ENCODE assay signal across 26 mouse cellular contexts in genomic region chr9:56487651-56488050, GRCm38 (mm10).
DNase-seq lines count a peak whose midpoint lies in the region; ATAC-seq and TF ChIP-seq lines count a peak whose summit lies in the region.
"Had no signal": no experiment of that assay in that cellular context is flagged by ENCODE, and none has a peak within 500 bp of the region (broad histone marks: within the 10 kb centered on the region; RNA-seq: fewer than 3 reads in every experiment).

No protein-coding gene starts in this region.

- 0 out of 2 replicates have a peak overlapping the region, but pooled peaks have one; percentile 10 for H3K27ac ChIP-seq in heart, embryonic 11.5 days (ENCODE audit: low read depth, low read length)
- H3K27ac ChIP-seq in liver, embryonic 14.5 days, result no peak overlapping the region
- H3K27ac ChIP-seq in lung, postnatal 0 days (ENCODE audit: low read length), result no peak overlapping the region
- H3K27ac ChIP-seq: forebrain, embryonic 10.5 days; forebrain, embryonic 13.5 days; heart, embryonic 10.5 days; hindbrain, embryonic 10.5 days; hindbrain, embryonic 13.5 days had no signal

- intact Hi-C loops in heart, postnatal 14 days (cut with DNase I), result no loop called here

- H3K36me3 ChIP-seq in heart, embryonic 11.5 days (ENCODE audit: control insufficient read depth, insufficient read depth, low read length), result peaks cover 18% of the 10 kb centered on the region
- H3K36me3 ChIP-seq in liver, embryonic 14.5 days (replicated peaks; ENCODE audit: control insufficient read depth, insufficient read depth, low read depth), result peaks cover 3% of the 10 kb centered on the region
- H3K36me3 ChIP-seq in lung, postnatal 0 days (ENCODE audit: insufficient read depth, low read length), result peaks cover 4% of the 10 kb centered on the region; the same call in 1 of the 2 replicates

- no peak for TF ChIP-seq CTCF in liver, embryonic 14.5 days (IDR thresholded peaks at IDR 0.05; ENCODE audit: low read depth)
- no peak for TF ChIP-seq CTCF in lung, postnatal 0 days (IDR thresholded peaks at IDR 0.05)

- ATAC-seq in heart, embryonic 11.5 days (replicated peaks; ENCODE audit: insufficient number of reproducible peaks, low FRiP score, low TSS enrichment), result no peak
- ATAC-seq in liver, embryonic 14.5 days (ENCODE audit: insufficient read depth), result peak; percentile 51; the same call in 1 of the 2 replicates
- ATAC-seq in megakaryocyte progenitor cell, adult 5-6 weeks (replicated peaks; ENCODE audit: poor library complexity), result peak; percentile 87
- ATAC-seq in lung, postnatal 0 days, result no peak
- ATAC-seq: forebrain, embryonic 13.5 days; forebrain, embryonic 16.5 days; hindbrain, embryonic 16.5 days had no signal

- 83% methylated on average over 3 of the region's 3 CpGs for WGBS in heart, embryonic 11.5 days (ENCODE audit: insufficient replicate concordance)
- WGBS in liver, embryonic 14.5 days (ENCODE audit: insufficient replicate concordance), result 41% methylated on average over 3 of the region's 3 CpGs
- 94% methylated on average over 3 of the region's 3 CpGs for WGBS in lung, postnatal 0 days

- no peak for DNase-seq in heart, postnatal 14 days
- DNase-seq in liver, embryonic 14.5 days (ENCODE audit: low read depth in 3 of 3, low spot score in 3 of 3), result no peak
- DNase-seq in liver, result no peak
- no peak for DNase-seq in lung, postnatal 0 days (ENCODE audit: low spot score)
- no peak for DNase-seq in gastrocnemius, postnatal 4 days (ENCODE audit: low spot score in 2 of 2)
- DNase-seq: adrenal gland, adult 2 months; adrenal gland, postnatal 14 days; B cell, adult 2 months; cerebellum, adult 18-20 months; cerebellum, adult 9-10 months; cerebellum, postnatal 14 days; gastrocnemius, postnatal 10 days; gastrocnemius, postnatal 36 days; heart, adult 18-20 months; heart, postnatal 36 days had no signal

- no peak overlapping the region for H3K9ac ChIP-seq in heart, embryonic 11.5 days (ENCODE audit: low read depth, low read length)
- no peak overlapping the region for H3K9ac ChIP-seq in liver, embryonic 14.5 days (replicated peaks)
- no peak overlapping the region for H3K9ac ChIP-seq in lung, postnatal 0 days (replicated peaks; ENCODE audit: low read depth)
- H3K9ac ChIP-seq: forebrain, embryonic 13.5 days; hindbrain, embryonic 13.5 days had no signal

- no peak overlapping the region for H3K4me3 ChIP-seq in heart, embryonic 11.5 days (ENCODE audit: low read depth, low read length)
- no peak overlapping the region for H3K4me3 ChIP-seq in liver, embryonic 14.5 days (ENCODE audit: insufficient read depth in 1 of 2, low read depth in 2 of 2, low read length in 2 of 2)
- H3K4me3 ChIP-seq in lung, postnatal 0 days (ENCODE audit: low read depth, low read length), result no peak overlapping the region
- H3K4me3 ChIP-seq: forebrain, embryonic 10.5 days; forebrain, embryonic 13.5 days; heart, embryonic 10.5 days; hindbrain, embryonic 10.5 days; hindbrain, embryonic 13.5 days had no signal

- H3K27me3 ChIP-seq in heart, embryonic 11.5 days (ENCODE audit: control insufficient read depth, insufficient read depth, low read length), result no peaks in the 10 kb centered on the region
- H3K27me3 ChIP-seq in liver, embryonic 14.5 days (ENCODE audit: control insufficient read depth, insufficient read depth, low read length), result no peaks in the 10 kb centered on the region
- no peaks in the 10 kb centered on the region for H3K27me3 ChIP-seq in lung, postnatal 0 days (replicated peaks; ENCODE audit: insufficient read depth, low read length)
- H3K27me3 ChIP-seq: CH12.LX; forebrain, embryonic 13.5 days; hindbrain, embryonic 13.5 days had no signal

- no peak overlapping the region for H3K4me2 ChIP-seq in heart, embryonic 11.5 days
- H3K4me2 ChIP-seq in liver, embryonic 14.5 days (ENCODE audit: low read depth), result no peak overlapping the region
- H3K4me2 ChIP-seq in lung, postnatal 0 days (replicated peaks; ENCODE audit: low read depth, low read length), result no peak overlapping the region
- H3K4me2 ChIP-seq: forebrain, embryonic 13.5 days; hindbrain, embryonic 13.5 days had no signal

- no peaks in the 10 kb centered on the region for H3K9me3 ChIP-seq in heart, embryonic 11.5 days (replicated peaks; ENCODE audit: control insufficient read depth, low read length)
- no peaks in the 10 kb centered on the region for H3K9me3 ChIP-seq in liver, embryonic 14.5 days (ENCODE audit: control insufficient read depth, low read length)
- no peaks in the 10 kb centered on the region for H3K9me3 ChIP-seq in lung, postnatal 0 days (ENCODE audit: low read length)
- H3K9me3 ChIP-seq: forebrain, embryonic 10.5 days; forebrain, embryonic 13.5 days; G1E; heart, embryonic 10.5 days; hindbrain, embryonic 10.5 days; hindbrain, embryonic 13.5 days had no signal

- peaks cover 18% of the 10 kb centered on the region; the same call in 1 of the 2 replicates for H3K4me1 ChIP-seq in heart, embryonic 11.5 days (ENCODE audit: control insufficient read depth, insufficient read depth, low read length)
- H3K4me1 ChIP-seq in liver, embryonic 14.5 days (replicated peaks; ENCODE audit: control insufficient read depth in 2 of 2, insufficient read depth in 2 of 2, low read length in 1 of 2), result peaks cover 0 to 2% of the 10 kb centered on the region in 2 experiments; a peak in 1 of 4 replicates
- no peaks in the 10 kb centered on the region; the same call in 1 of the 2 replicates for H3K4me1 ChIP-seq in lung, postnatal 0 days (ENCODE audit: insufficient read depth, low read depth, low read length)
- H3K4me1 ChIP-seq: forebrain, embryonic 13.5 days; hindbrain, embryonic 10.5 days had no signal

- TF ChIP-seq EP300 in liver, embryonic 14.5 days (IDR thresholded peaks at IDR 0.05; ENCODE audit: low read depth), result peak; percentile 56
- TF ChIP-seq EP300 in lung, postnatal 0 days (IDR thresholded peaks at IDR 0.05), result no peak

Comparison
In these comparisons a context has a peak if more than half of its experiments do, and no peak if none do; other contexts are left out.
1. ATAC-seq: peak in liver, embryonic 14.5 days (single experiment) and megakaryocyte progenitor cell, adult 5-6 weeks (single experiment); none in heart, embryonic 11.5 days (single experiment) and lung, postnatal 0 days (single experiment).